Mouse (Mus musculus) heart, adult 9 months (tissue): ENCODE results near the gene Adcy1.

Experiments used
- DNase-seq, 2 experiments: peaks; one replicate each; pipeline ENCODE4 v3.0.0; 2022; ENCODE audit warnings: low spot score in 2 of 2

The Adcy1 gene

DNA sequence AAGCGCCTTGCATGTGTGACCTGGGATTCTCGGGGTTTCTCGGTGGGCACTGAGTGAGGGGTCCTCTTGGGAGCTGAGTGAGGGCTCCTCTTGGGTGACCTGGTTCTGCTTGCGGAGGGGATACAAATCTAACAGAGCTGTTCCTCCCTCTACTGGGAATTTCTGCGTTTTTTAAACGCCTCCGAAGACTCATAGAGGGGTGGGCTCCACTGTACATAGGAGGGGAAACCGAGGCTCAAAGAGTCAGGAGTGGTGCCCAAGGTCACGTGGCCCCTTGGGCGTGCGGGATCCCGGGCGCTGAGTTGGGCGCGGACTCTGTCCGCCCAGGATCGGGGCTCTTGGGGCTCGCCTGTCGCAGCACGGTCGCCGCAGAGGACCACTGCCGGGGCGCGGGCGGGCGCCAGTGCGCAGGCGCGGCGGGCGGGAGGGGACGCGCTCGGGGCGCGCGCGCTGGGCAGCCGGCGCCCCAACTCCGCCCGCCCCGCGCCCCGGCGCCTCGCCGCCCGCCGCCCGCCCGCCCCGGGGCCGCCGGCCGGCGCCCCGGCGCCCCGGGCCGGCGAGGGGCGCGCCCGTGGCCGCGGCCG, at the start of gene Adcy1:
Adcy1 (plus strand) TSS at position 489 of the 584 bp plus-strand sequence.
- DNase-seq: no peak

DNA sequence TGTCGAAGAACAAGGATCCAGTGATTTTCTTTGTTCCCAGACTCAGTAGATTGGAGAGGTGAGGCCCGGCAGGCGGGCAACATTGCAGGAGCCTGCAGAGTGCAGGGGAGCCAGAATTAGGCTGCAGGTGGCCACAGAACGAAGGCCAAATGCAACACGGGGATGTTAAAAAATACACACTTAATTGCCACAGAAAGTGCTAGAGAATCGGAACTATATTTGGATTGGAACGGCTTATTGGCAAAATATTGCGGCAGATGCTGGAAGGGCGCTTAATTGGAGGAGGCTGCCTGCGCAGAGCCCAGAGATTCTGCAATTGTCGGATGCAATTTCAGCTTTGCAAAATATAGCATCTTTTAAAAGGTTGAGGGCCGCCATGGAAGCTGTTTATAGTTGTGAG, 46.4 kb upstream of the Adcy1 start:
- no peak for DNase-seq

DNA sequence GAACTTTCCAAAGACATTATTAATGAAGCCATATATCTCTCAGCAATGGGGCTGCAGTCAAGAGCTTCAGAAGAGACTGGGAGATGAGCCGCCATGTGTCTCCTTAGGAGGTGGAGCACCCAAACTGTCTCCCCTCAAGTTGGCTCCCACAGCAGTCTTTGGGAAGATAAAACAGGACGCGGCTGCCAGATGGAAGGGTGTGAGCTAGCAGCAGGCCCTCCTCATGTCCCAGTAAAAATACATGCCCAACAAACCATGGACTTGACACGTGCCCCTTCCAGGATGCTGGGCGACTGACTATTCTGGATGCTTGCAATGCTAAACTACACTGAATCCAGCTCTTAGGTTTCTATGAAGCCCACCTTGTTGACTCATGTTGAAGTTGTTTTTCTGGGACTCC, 45.2 kb upstream of the Adcy1 start:
- DNase-seq: no peak

DNA sequence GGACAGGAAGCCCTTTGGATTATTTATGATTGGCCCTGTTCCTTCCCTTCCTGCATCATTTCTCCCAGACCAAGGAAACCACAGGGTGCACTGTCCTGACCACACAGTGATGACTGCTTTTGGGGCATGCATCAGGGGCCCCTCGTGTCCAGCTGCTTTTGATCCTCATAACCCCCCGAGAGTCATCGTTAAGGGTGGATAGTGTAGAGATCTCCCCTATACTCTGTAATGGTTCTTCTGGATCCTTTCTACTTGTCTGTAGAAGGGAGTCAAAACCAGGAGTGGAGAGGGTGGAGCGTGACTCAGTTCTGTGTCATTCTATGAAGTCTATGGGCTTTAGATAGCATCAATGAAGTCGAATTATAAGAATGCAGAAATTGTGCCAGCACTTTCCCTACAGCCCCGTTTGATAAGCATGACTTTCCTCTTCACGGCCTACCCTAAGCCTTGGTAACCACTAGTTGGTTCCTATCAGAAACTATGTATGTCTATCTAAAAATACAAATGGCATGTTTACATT, 44.2 kb upstream of the Adcy1 start:
- DNase-seq: no peak

DNA sequence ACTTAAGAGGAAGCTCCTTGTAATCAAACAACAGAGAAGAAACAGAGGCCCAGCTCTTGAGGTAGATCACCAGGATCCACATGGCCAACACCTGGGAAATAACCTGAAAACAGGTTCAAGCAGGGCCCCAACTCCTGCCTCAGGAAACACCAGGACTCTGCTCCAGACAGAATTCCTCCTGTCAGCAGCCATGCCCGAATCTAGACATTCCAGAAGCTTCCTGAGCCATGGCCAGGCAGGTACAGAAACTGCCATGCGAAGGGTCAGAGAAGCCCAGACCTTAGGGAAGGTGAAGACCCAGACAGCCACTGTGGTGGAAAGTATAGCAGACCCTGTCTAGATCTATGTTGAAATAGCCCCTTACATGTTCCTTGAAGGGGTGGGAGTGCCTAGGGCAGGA, 30.2 kb upstream of the Adcy1 start:
- no peak for DNase-seq

DNA sequence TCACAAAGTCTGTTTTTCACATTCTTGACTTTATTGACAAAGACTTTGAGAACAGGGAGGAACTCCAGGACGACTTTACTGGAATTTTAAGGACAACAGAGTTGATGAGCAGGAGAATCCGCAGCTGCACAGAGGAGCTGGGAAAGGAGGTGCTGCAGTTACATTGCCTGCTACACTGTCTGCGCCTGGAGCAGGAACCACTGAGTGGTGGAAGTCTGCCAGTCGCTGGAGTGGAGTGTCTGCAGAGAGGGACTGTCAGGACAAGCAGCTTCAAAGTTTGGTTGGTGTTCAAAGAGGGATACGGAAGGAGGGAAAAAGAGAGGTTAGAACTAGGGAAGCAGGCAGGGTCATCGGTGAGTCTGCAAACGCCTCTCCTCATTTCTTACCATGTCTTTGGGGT, 23.6 kb upstream of the Adcy1 start:
- DNase-seq: no peak

DNA sequence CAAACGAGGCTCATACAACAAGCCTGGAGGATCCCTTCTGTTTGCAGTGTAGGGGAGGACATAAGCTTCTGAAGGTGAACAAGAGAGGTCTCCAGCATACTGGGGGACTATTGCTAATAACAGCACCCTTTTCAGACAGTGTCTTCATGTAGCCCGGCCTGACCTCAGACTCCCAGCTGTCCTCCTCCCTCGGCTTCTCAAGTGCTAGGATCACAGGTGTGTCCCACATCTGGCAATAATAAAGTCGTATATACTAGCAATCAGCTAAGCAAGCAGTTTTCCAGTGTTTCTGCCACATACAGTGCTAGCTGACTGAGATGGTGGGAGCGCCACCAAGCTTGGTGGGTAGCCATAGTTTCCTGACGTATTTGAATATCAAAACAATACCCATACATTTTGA, 22.5 kb upstream of the Adcy1 start:
- DNase-seq: no peak

DNA sequence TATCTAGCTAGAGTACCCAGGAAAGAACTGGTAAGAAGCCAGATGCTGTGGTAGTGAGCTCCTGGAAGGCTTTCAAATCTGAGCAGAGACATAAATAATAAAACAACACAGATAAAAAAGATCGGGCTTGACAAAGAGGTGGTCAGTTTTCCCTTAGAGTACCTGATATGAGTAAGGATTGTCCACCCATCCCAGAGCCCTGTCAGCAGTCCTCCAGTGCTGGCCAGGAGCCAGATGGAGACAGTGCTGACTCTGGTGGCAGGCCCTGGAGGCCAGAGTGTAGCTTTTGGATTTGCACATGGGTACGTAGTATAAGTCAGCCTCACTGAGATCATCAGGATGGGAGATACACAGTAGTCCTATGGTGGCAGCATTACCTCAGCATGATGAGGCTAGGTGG, 16.1 kb upstream of the Adcy1 start:
- DNase-seq: no peak

DNA sequence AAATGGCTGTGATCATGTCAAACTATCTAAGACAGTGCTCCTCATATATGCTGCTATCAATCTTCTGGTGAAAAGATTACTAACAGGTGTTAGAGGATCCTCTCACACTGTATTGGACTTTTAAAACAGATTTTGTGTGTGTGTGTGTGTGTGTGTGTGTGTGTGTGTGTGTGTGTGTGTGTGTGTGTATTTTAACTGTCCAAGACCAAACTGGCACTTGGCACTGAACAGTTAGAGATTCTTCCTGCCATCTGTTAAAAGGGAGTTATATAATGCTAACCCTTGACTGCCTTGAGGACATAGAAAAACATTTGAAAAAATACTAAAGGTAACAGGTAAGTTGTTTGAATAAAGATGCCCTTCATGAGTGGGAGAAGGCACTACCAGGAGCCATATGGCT, 15.7 kb upstream of the Adcy1 start:
- no peak for DNase-seq

DNA sequence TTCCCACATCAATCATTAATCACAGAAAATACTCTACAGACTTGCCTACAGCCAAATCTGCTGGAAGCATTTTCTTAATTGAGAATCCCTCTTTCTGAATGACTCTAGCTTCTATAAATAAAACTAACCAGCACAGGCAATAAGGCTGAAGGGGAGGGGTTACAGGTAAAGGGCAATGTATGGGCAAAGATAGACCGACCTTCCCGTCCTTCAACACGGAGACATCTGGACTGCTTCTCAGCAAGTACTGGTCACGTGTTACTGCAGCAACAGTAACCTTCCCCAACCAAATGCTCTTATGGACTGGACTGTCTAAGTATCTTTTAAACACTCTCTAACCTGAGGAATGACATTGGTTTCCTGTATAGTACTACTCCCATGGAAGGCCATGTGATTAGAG, 9.6 kb upstream of the Adcy1 start:
- no peak for DNase-seq

DNA sequence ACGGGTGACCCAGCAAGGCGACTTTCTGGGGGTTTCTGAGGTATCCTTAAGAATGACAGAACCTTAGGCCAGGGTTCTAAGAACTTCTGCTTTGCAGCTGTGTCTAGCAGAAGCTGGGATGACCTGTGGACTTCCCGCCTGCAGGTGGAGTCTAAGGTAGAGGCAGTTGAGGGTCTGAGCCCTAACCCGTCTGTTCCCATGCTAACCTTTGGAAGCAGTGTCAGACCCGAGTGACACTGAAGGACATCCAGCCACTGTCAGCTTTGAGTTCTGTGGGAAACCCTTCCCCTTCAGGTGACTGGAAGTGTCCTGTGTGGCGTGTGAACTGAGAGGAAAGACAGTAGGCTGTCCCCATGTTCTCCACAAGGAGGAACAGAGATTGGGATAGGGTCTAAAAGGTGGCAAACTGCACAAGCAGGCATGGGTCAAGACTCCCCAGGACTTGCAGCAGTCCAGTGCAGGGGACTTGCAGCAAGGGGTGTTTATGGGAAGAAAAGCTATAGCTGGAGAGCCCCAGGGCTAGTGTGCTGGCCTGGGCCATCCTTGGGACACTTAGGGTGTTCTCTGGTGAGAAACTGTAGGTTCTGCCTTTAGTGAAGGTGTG, 8.5 kb upstream of the Adcy1 start:
- DNase-seq: no peak

DNA sequence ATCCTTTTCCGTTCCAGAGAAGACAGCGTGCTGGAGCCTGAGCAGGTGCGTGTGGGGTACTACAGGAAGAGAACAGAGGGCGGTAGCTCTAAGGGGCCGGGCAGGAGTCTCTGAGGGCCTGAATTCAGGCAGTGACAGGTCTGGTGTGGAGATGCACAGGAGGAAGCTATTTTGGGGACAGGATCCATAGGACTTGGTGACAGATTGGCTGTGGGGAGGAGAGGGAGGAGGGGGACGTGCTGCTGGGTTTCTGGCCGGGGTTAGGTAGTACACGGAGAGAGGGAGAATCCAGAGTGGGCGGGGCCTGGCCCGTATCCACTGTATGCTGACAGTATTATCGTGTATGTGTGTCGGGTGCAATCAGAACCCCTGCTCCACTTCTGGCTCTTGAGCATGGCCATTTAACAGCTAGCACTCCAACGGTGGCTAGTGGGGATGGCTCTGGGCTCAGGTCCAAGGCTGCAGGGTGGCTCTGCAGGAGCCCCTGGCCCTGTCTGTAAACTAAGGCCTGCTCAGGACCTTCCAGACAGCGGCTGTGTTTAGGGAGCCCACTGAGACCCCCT, 7.8 kb upstream of the Adcy1 start:
- peak; percentile 39 to 41 for DNase-seq

DNA sequence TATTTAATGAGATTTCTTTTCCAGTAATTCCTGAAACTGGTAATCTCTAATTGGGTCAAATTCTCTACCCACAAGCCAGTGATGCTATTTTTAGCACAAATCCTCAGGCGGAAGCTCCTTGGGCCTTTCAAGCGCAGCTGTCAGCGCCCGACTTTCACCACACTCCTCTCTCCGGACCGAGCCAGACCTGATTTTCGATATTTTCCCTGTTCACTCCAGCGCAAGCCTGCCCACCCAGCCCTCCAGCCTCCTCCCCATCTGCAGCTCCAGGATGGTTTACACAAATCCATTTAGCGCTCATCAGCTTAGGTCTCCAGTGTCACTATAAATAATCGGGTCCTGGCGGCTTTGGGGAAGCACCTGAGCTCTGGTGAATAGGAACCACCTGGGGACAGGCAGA, 7.2 kb upstream of the Adcy1 start:
- peak in 1 of 2 experiments; percentile 8 for DNase-seq

DNA sequence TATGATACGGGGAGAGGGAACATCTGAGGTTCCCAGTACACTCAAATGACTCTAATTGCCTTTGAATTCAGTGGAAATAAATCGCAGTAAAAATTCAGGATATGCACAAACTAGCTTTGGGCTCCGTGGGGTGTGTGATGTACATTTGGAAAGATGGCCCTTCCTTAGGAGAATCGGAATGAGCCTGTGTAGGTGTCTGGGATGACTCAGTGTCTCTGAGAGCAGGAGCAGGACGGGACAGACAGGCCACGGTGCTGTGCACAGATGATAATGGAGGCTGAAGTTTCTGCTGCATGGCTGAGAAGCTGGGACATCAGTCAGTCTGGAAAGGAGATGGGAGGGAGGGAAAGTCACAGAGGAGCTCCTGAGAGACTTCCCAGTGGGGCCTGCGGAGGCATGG, 5.5 kb upstream of the Adcy1 start:
- DNase-seq: no peak

DNA sequence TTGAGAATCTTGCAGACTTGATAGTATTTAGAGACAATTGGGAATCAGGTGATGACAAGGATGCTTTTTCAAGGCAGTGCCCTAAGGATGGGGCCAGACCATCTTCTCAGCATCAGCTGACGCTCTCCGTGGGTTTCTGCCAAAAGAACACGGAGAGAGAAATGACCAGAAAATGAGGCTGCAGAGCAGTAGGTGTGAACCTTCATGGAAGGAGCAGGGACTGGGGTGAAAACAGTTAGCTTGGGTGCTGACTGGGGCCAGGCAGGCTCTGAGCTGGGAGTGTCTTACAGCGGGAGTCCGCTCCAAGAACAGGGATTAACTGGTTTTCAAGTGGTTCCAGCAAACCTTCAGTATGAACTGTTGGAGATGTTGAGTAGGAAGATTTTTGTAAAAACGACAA, 1.3 kb upstream of the Adcy1 start:
- DNase-seq: no peak

DNA sequence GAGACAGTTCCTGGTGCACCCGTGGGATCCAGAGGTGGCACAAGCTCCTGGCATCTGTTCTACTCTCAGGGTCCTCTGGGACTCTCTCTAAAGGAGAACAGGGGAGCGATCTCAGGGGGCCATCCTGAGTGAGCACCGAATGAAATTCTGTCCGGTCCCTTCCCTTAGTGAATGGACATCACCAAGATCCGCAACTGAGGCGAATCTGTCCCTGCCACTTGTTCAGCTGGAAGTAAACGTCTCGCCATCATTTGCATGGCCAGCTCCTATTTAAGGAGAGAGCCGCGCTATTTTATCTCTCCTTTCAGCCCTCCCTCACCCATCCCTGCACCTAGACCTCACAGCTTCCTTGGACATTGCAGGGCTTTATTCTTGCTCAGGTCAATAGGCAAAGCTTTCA, 723 bp upstream of the Adcy1 start:
- no peak for DNase-seq

DNA sequence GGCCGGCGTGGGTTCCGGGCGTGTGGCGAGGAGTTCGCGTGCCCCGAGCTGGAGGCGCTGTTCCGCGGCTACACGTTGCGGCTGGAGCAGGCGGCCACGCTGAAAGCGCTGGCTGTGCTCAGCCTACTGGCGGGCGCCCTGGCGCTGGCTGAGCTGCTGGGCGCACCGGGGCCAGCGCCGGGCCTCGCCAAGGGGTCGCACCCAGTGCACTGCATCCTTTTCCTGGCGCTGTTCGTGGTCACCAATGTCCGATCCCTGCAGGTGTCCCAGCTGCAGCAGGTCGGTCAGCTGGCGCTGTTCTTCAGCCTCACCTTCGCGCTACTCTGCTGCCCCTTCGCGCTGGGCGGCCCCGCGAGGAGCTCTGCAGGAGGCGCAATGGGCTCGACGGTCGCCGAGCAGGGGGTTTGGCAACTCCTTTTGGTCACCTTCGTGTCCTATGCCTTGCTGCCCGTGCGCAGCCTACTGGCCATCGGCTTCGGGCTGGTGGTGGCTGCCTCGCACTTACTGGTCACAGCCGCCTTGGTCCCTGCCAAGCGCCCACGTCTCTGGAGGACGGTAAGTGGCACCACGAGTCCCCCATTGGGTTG, 485 bp downstream of the Adcy1 start:
- DNase-seq: no peak

DNA sequence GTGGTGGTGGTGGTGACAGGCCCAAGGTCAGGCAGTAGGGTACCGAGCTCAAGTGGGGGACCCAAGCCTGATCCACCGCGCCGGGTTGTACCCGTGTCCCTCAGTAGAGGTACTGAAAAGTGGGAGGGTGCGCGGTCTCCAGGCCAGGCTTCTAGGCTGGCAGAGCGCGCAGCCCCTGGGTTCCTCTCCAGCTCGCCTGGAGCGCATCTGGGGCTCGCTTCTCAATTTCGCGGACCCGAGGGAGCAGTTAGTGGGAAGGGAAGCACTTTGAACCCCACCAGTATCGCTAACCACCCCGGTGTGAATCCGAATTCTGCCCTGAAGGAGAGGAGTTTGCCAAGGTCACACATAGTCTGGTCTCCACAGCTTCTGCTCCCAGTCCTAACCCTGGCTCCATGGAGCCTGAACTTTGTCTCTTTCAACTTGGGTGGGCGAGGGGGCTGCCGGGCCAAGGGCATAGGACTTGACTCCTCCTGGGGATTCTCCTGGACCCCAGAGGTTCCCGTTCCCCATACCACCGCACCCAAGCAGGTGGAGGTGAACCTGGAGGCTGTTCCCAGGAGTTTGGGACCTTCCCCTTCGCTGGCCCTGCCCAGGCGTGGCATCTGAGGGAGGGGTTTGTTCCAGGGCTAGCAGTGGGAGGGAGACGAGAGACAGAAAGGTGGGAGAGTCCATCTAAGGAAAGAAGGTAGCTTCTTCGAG, 1.3 kb downstream of the Adcy1 start:
- no peak for DNase-seq

DNA sequence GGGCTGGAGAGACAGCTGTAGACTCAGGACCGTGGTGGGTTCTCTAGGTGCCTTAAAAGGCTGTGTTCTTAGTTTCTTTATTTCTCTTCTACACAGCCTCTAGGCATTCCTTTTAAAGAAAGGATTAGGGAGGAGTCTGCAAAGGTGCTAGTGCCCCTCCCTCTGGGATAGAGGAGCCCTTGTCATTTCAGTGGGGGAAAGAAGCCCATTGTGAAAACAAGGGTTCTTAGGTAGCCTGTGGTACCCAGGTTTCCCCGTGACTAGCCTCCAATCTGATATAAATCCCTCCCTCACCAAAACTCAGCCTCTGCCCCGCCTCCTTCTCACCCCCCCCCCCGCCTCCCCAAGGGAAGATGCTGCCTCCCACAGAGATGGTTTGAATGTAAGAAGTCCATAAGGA, 2.1 kb downstream of the Adcy1 start:
- DNase-seq: no peak

DNA sequence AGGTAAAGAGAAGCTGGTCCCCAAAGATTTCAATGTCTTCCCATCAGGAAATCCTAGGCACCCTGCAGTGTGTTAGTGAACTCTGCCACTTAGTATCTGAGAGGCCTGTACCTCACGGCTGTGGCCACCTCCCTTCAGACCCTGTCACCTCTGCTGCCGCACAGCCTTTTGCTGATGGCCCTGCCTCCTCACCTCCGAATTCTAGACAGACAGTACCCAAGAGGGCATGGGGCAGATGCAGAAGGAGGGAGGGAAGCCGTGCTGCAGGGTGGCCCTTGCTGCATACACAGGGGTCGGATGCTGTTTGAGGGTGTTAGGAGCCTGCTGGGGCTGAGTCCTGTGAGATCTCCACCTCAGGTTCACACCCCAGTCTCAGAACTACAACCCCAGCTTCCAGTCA, 2.6 kb downstream of the Adcy1 start:
- DNase-seq: no peak

DNA sequence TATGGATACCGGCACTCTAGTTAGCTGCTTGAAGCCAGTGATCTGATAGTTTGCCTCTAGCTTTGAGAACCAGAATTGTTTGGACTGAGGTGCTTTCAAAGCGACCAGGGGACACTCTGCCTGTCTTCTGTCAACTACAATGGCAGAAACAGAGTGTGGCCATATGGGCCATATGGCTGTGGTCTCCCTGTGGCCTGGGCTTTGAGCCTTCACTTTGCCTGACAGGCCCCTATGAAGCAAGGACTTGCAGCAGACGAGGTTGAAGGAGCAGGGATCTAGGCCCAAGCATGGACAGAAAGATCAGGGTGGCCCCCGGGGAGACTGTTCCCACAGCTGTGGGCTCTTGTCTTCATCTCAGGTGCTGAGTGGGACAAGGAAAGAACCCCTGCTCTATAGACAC, 4.0 kb downstream of the Adcy1 start:
- no peak for DNase-seq

DNA sequence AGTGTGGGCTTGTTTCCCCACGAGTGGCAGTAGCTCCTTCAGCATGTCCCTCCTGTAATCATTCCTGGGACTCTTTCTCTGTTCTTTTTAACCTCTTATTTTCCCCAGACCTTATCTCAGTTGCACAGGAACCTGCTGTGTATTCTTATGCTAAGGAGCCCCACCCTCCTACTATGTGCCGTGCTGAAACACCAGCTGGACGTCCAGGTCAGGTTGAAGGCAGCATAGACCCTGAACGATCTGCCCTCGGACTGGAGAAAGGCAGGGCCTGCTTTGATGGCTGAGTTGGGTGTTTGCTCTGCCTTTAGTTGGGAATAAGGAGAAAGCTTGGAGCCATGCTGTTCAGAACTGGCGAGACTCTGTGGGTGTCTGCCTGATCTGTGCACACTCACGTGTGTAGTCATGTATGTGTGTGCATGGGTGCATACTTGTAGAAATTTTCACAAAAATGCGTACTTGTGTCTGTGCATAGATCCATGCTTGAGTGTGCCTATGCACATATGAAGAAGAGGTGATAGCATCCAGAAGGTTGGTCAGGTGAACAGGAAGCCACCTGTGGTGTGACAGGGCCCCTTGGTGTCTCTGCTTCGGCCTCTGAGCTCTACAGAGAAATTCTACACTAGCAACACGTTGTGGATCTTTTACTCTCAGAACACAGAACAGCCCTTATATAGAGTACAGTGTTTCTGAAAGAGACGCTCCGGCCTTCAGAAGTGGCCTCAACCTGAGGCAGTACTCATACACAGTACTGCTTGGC, 5.4 kb downstream of the Adcy1 start:
- no peak for DNase-seq
